Mouse (Mus musculus): Measurements from ENCODE around the gene Emx1. TPM values are rescaled to one million over a fixed set of nuclear protein-coding genes. Genes with fewer than 3 reads are reported as not detected.
"Not testable (repeated sequence)": the region's sequence is repeated elsewhere in the genome, so short reads cannot be mapped to it uniquely, and the experiment has no call there.

Gene Emx1
- total and polyA plus RNA-seq, 3 experiments = not detected

DNA sequence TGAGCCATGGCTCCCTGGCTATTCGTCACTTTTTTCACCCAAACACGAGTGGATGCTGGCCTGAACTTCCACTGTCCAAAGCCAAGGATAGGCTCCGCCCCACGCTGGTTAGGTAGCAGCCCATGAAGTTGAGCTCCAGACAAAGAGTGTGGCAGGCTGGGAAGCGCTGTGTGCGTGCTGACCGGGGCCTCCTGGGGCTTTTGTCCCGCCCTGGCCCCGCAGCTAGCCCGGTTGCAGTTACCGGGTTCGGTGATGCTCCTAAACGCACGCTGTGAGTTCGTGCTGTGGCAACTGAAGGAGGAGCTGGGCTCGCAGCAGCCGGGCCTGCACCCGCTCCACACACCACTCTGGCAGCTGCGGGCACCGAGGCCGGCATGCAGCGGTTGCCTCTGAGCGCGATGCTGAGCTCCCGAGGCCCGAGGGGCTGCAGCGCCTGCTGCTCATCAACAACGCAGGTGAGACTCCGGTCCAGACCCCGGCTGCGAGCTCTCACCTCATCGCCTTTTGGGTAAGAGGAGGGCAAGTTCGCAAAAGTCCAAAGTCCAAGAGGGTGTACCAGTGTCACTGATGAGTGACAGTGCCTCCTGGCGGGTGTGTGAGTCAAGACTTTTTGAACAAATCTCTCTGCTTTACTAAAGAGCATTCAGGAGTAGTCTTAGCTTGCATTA lies 32.2 kb upstream of the Emx1 start:
- no peaks in the 10 kb centered on the region for H3K9me3 ChIP-seq (replicated peaks; ENCODE audit: low read length)
- no peaks in the 10 kb centered on the region for H3K36me3 ChIP-seq (replicated peaks in 1 of 2; ENCODE audit: control insufficient read depth in 1 of 2, insufficient read depth in 1 of 2, low read length in 1 of 2)
- no peak overlapping the region for H3K4me3 ChIP-seq (replicated peaks in 1 of 3; ENCODE audit: low read depth in 2 of 3, low read length in 2 of 3, poor library complexity in 1 of 3)
- dilution Hi-C loops (cut with MboI; ENCODE audit: extremely low pct_ligation_motif_present, extremely low pct_unique_long_range_greater_than_20kb, low sequenced_read_pairs) (no loop called here), in situ Hi-C loops (cut with MboI; ENCODE audit: low pct_ligation_motif_present, low pct_unique_long_range_greater_than_20kb, low sequenced_read_pairs) (no loop called here)
- no peak overlapping the region for H3K9ac ChIP-seq (ENCODE audit: insufficient read depth, low read depth)
- 0 out of 4 replicates have a peak, but pooled peaks cover 0 to 3% of the 10 kb centered on the region in 2 experiments for H3K4me1 ChIP-seq (ENCODE audit: control insufficient read depth in 1 of 2, insufficient read depth in 2 of 2)
- H3K27ac ChIP-seq (ENCODE audit: insufficient read depth, low read depth) = no peak overlapping the region
- no peak overlapping the region for H3K4me2 ChIP-seq (ENCODE audit: insufficient read depth, low read depth, poor library complexity, severe bottlenecking)
- peak; percentile 4 for DNase-seq (ENCODE audit: extremely low read depth)
- peaks cover 25% of the 10 kb centered on the region for H3K27me3 ChIP-seq (replicated peaks)
- TF ChIP-seq CTCF (conservative IDR thresholded peaks at IDR 0.05 in 1 of 2, IDR thresholded peaks at IDR 0.05 in 1 of 2; ENCODE audit: low read depth in 2 of 2, low read length in 2 of 2) (peak in 1 of 2 experiments; percentile 49; a peak in 2 of 4 replicates), ETS1 (conservative IDR thresholded peaks at IDR 0.05; ENCODE audit: low read depth, low read length) (no peak), RCOR1 (conservative IDR thresholded peaks at IDR 0.05; ENCODE audit: low read depth, low read length) (no peak), TCF12 (IDR thresholded peaks at IDR 0.05; ENCODE audit: low read depth, low read length) (no peak), CHD2 (IDR thresholded peaks at IDR 0.05; ENCODE audit: low read length) (no peak), USF2 (conservative IDR thresholded peaks at IDR 0.05; ENCODE audit: low read depth, low read length) (no peak), MXI1 (IDR thresholded peaks at IDR 0.05; ENCODE audit: low read depth, low read length) (no peak), MAFK (IDR thresholded peaks at IDR 0.05; ENCODE audit: insufficient replicate concordance, low read length) (no peak), MYC (IDR thresholded peaks at IDR 0.05; ENCODE audit: low read depth, low read length) (no peak), MAX (IDR thresholded peaks at IDR 0.05; ENCODE audit: low read length) (no peak), E2F4 (IDR thresholded peaks at IDR 0.05; ENCODE audit: insufficient replicate concordance, low read depth, low read length) (no peak), JUN (IDR thresholded peaks at IDR 0.05; ENCODE audit: insufficient read depth, low read depth, low read length) (no peak), SMC3 (IDR thresholded peaks at IDR 0.05; ENCODE audit: low read depth, low read length) (peak; percentile 41), ZNF384 (IDR thresholded peaks at IDR 0.05; ENCODE audit: low read depth, low read length) (no peak), NRF1 (IDR thresholded peaks at IDR 0.05; ENCODE audit: low read depth, low read length) (no peak)
- H3K79me2 ChIP-seq (replicated peaks; ENCODE audit: control insufficient read depth, extremely low read depth, insufficient read depth, poor library complexity, severe bottlenecking) = no peaks in the 10 kb centered on the region

DNA sequence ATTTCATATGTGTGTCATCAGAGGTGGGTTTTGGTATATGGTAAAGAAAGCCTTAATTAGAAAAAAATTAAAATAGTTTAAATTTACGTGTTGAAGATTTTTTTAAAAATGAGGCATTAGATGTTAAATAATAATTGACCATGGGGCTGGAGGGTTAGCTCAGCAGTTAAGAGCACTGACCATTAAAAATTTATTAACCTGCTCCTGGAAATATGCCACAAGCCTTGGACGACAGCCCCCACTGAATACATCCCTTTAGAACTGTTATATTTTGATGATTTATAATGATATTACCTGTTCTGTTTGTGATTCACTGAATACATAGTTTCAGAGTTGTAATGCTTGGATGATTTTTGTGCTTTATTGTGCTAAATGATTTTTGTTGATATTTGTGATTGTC lies 30.7 kb upstream of the Emx1 start:
- H3K4me1 ChIP-seq (ENCODE audit: control insufficient read depth in 1 of 2, insufficient read depth in 2 of 2); H3K4me3 ChIP-seq (replicated peaks in 1 of 3; ENCODE audit: low read depth in 2 of 3, low read length in 2 of 3, poor library complexity in 1 of 3); in situ Hi-C loops (cut with MboI; ENCODE audit: low pct_ligation_motif_present, low pct_unique_long_range_greater_than_20kb, low sequenced_read_pairs); H3K4me2 ChIP-seq (ENCODE audit: insufficient read depth, low read depth, poor library complexity, severe bottlenecking); H3K36me3 ChIP-seq (replicated peaks in 1 of 2; ENCODE audit: control insufficient read depth in 1 of 2, insufficient read depth in 1 of 2, low read length in 1 of 2); H3K79me2 ChIP-seq (replicated peaks; ENCODE audit: control insufficient read depth, extremely low read depth, insufficient read depth, poor library complexity, severe bottlenecking); H3K9me3 ChIP-seq (replicated peaks; ENCODE audit: low read length); H3K9ac ChIP-seq (ENCODE audit: insufficient read depth, low read depth); H3K27ac ChIP-seq (ENCODE audit: insufficient read depth, low read depth); DNase-seq (ENCODE audit: extremely low read depth); dilution Hi-C loops (cut with MboI; ENCODE audit: extremely low pct_ligation_motif_present, extremely low pct_unique_long_range_greater_than_20kb, low sequenced_read_pairs): not testable (repeated sequence)
- peaks cover 26% of the 10 kb centered on the region for H3K27me3 ChIP-seq (replicated peaks)
